Mouse (Mus musculus) liver, embryonic 14.5 days (tissue): ENCODE data around the gene Zfr. TPM values are rescaled to one million over a fixed set of nuclear protein-coding genes. Genes with fewer than 3 reads are reported as not detected.
"Not testable (repeated sequence)": the region's sequence is repeated elsewhere in the genome, so short reads cannot be mapped to it uniquely, and the experiment has no call there.

Experiments
- ATAC-seq: fragments of 200-750 bp; cut with Nextera tagmentation; 2 replicates; pipeline ENCODE4 v1.8.0; 2017; ENCODE audit warnings: moderate number of reproducible peaks, mild to moderate bottlenecking, moderate library complexity; ENCODE audit not compliant: insufficient read depth
- DNase-seq, 3 experiments: peaks; one replicate each; pipeline ENCODE4 v3.0.0-alpha.2; 2012 to 2013; ENCODE audit warnings: low read depth in 3 of 3, low spot score in 3 of 3
- H3K27ac ChIP-seq: fragments of 300-500 bp; sonication (generic); 2 replicates; pipeline ENCODE4 v1.5.1; 2014; ENCODE audit warnings: moderate library complexity, mild to moderate bottlenecking, control low read depth, inconsistent platforms
- H3K27me3 ChIP-seq: fragments of 300-500 bp; sonication (generic); 2 replicates; pipeline ENCODE4 v1.6.1; 2014; ENCODE audit warnings: mild to moderate bottlenecking, low read length, moderate library complexity; ENCODE audit not compliant: control insufficient read depth, insufficient read depth
- H3K36me3 ChIP-seq: fragments of 300-500 bp; sonication (generic); replicated peaks from 2 replicates; pipeline ENCODE4 v1.6.1; 2014; ENCODE audit warnings: low read depth; ENCODE audit not compliant: control insufficient read depth, insufficient read depth
- H3K4me1 ChIP-seq, 2 experiments: fragments of 200-500 bp in 1 of 2; fragments of 300-500 bp in 1 of 2; sonication (generic) in 1 of 2; replicated peaks; 2 replicates each; pipeline ENCODE4 v1.6.1; 2012 to 2014; ENCODE audit warnings: antibody characterized with exemption in 1 of 2, inconsistent platforms in 1 of 2, low read length in 1 of 2; ENCODE audit not compliant: control insufficient read depth in 2 of 2, insufficient read depth in 2 of 2
- H3K4me2 ChIP-seq: fragments of 300-500 bp; sonication (generic); 2 replicates; pipeline ENCODE4 v1.6.1; 2014; ENCODE audit warnings: low read depth, mild to moderate bottlenecking, control low read depth, moderate library complexity
- H3K4me3 ChIP-seq, 2 experiments: fragments of 200-500 bp in 1 of 2; fragments of 300-500 bp in 1 of 2; sonication (generic) in 1 of 2; 2 replicates each; pipeline ENCODE4 v1.5.1; 2012 to 2014; ENCODE audit warnings: low read depth in 2 of 2, low read length in 2 of 2, mild to moderate bottlenecking in 2 of 2, control low read depth in 1 of 2, inconsistent platforms in 1 of 2, moderate library complexity in 1 of 2; ENCODE audit not compliant: insufficient read depth in 1 of 2
- H3K9ac ChIP-seq: fragments of 300-500 bp; sonication (generic); replicated peaks from 2 replicates; pipeline ENCODE4 v1.6.1; 2014; ENCODE audit warnings: mild to moderate bottlenecking, control low read depth, moderate library complexity
- H3K9me3 ChIP-seq: fragments of 300-500 bp; sonication (generic); 2 replicates; pipeline ENCODE4 v1.6.1; 2016; ENCODE audit warnings: low read length, mixed read lengths; ENCODE audit not compliant: control insufficient read depth
- CTCF ChIP-seq: IDR thresholded peaks from 2 replicates; pipeline ENCODE4 v1.5.1; 2016; ENCODE audit warnings: antibody characterized with exemption, low read depth, control low read depth
- EP300 ChIP-seq: IDR thresholded peaks from 2 replicates; pipeline ENCODE4 v1.6.1; 2016; ENCODE audit warnings: antibody characterized with exemption, low read depth
- WGBS: fragments of 180-500 bp; shearing (Covaris S2); extraction: QIAGEN DNeasy Blood & Tissue Kit; methylation state at CpG from one replicate; pipeline ENCODE4 v1.1.7; 2014; ENCODE audit not compliant: insufficient replicate concordance; 5-methylcytosine and 5-hydroxymethylcytosine counted together
- polyA plus RNA-seq, 2 experiments: library from polyadenylated mRNA; depleted of rRNA in 1 of 2; stranded (reverse) in 1 of 2; unstranded in 1 of 2; fragments of >200 nt; fragmentation: Nextera tagmentation in 1 of 2; extraction: Ambion mirVana in 1 of 2; gene quantifications; 2 replicates each; pipeline versions ENCODE4 v1.2.1 to v1.2.3; 2012 to 2014

The Zfr gene
- polyA plus RNA-seq, 2 experiments, result 21.8 to 42.2 TPM

GRCm38 (mm10) chr15:12196410-12197191 is 79.0 kb downstream of the Zfr start:
- no peak overlapping the region for H3K27ac ChIP-seq
- TF ChIP-seq CTCF (peak; percentile 81), EP300 (no peak)
- no peak overlapping the region for H3K9ac ChIP-seq
- peak overlapping the region; percentile 33; the same call in 1 of the 2 replicates for H3K4me2 ChIP-seq
- H3K27me3 ChIP-seq, result no peaks in the 10 kb centered on the region
- WGBS, result 28% methylated on average over 22 of the region's 22 CpGs
- peaks cover 24 to 37% of the 10 kb centered on the region in 2 experiments for H3K4me1 ChIP-seq
- H3K36me3 ChIP-seq, result no peaks in the 10 kb centered on the region; the same call in 1 of the 2 replicates
- H3K4me3 ChIP-seq, result no peak overlapping the region
- peak; percentile 38 for ATAC-seq
- no peaks in the 10 kb centered on the region for H3K9me3 ChIP-seq
- peak in 1 of 3 experiments; percentile 52 for DNase-seq

- H3K9me3 ChIP-seq, result no peaks in the 10 kb centered on the region
- WGBS, result 64% methylated on average over 6 of the region's 6 CpGs
- H3K27ac ChIP-seq, result no peak overlapping the region
- no peaks in the 10 kb centered on the region for H3K27me3 ChIP-seq
- peaks cover 24 to 38% of the 10 kb centered on the region in 2 experiments for H3K4me1 ChIP-seq
- H3K4me3 ChIP-seq, result no peak overlapping the region
- H3K9ac ChIP-seq, result no peak overlapping the region
- no peak overlapping the region for H3K4me2 ChIP-seq
- ATAC-seq (no peak), DNase-seq (no peak)
- H3K36me3 ChIP-seq, result no peaks in the 10 kb centered on the region
- TF ChIP-seq CTCF (no peak), EP300 (no peak)
Measured at GRCm38 (mm10) chr15:12197361-12197760, 79.7 kb downstream of the Zfr start.

DNA sequence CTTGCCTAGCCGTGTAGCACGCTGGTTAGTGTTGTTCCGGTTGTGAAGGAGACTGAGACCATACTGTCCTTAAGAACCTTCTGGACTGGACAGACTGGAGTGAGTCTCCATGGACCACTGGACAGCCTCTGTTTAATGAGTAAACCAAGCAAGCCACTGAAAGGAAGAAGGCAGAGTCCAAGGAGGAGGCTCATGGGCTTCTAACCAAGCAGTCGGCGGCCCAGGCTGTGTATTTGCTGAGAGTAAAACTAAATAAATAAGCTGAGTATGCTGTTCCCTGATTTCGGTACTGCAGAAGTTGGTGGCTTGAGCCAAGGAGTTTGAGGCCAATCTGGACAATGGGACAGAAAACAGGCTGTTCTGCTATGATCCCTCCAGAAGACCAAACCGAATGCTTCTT is 82.4 kb downstream of the Zfr start:
- H3K4me2 ChIP-seq, result no peak overlapping the region
- TF ChIP-seq CTCF, result no peak
- TF ChIP-seq EP300, result no peak
- no peak overlapping the region for H3K9ac ChIP-seq
- no peak for DNase-seq
- no peaks in the 10 kb centered on the region for H3K36me3 ChIP-seq
- 77% methylated on average over 7 of the region's 7 CpGs for WGBS
- no peaks in the 10 kb centered on the region for H3K27me3 ChIP-seq
- ATAC-seq, result no peak
- no peak overlapping the region for H3K4me3 ChIP-seq
- H3K9me3 ChIP-seq, result no peaks in the 10 kb centered on the region
- no peak overlapping the region for H3K27ac ChIP-seq
- H3K4me1 ChIP-seq, result peaks cover 15 to 28% of the 10 kb centered on the region in 2 experiments

DNA sequence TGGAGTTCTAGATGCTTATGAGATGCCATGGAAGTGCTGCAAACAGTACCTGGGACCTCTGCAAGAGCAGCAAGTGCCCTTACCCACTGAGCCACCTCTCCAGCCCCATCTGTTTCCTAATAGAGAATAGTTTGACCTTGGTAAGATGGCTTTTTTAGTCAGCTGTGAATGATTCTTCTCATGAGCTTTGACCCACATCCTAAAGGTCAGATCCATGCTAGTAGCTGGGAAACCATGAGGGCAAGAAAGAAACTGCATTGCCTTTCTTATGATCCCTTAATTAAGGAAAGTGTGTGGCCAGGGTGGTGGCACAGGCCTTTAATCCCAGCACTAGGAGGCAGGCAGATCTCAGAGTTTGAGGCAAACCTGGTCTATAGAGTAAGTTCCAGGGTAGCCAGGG is 84.2 kb downstream of the Zfr start:
- DNase-seq, result no peak

GRCm38 (mm10) chr15:12202456-12202855 is 84.8 kb downstream of the Zfr start:
- no peak overlapping the region for H3K27ac ChIP-seq
- TF ChIP-seq CTCF, result no peak
- no peak overlapping the region for H3K9ac ChIP-seq
- no peak overlapping the region for H3K4me3 ChIP-seq
- no peaks in the 10 kb centered on the region for H3K27me3 ChIP-seq
- DNase-seq (no peak), ATAC-seq (no peak)
- no peaks in the 10 kb centered on the region for H3K36me3 ChIP-seq
- no peak overlapping the region for H3K4me2 ChIP-seq
- 71% methylated on average over 3 of the region's 3 CpGs for WGBS
- H3K4me1 ChIP-seq, result peaks cover 19 to 27% of the 10 kb centered on the region in 2 experiments
- H3K9me3 ChIP-seq, result no peaks in the 10 kb centered on the region

More for the DNA sequence above, 84.2 kb downstream of the Zfr start:
- Histone ChIP-seq H3K4me2 (no peak overlapping the region), H3K9ac (no peak overlapping the region), H3K4me3 (no peak overlapping the region), H3K27me3 (no peaks in the 10 kb centered on the region), H3K36me3 (no peaks in the 10 kb centered on the region), H3K4me1 (peaks cover 15 to 26% of the 10 kb centered on the region in 2 experiments), H3K27ac (no peak overlapping the region), H3K9me3 (no peaks in the 10 kb centered on the region)
- no peak for TF ChIP-seq EP300
- TF ChIP-seq CTCF, result no peak
- ATAC-seq, result no peak

GRCm38 (mm10) chr15:12203008-12203407 is 85.4 kb downstream of the Zfr start:
- not testable (repeated sequence) for H3K4me3 ChIP-seq, ATAC-seq, DNase-seq, H3K36me3 ChIP-seq, H3K27ac ChIP-seq, H3K9me3 ChIP-seq, H3K27me3 ChIP-seq, H3K9ac ChIP-seq
- Histone ChIP-seq H3K4me2 (peak overlapping the region; percentile 96; the same call in 1 of the 2 replicates), H3K4me1 (peaks cover 19 to 30% of the 10 kb centered on the region in 2 experiments)
- 64% methylated on average over 5 of the region's 5 CpGs for WGBS
